ENCODE assay signal across 20 mouse cellular contexts in the genomic region with DNA sequence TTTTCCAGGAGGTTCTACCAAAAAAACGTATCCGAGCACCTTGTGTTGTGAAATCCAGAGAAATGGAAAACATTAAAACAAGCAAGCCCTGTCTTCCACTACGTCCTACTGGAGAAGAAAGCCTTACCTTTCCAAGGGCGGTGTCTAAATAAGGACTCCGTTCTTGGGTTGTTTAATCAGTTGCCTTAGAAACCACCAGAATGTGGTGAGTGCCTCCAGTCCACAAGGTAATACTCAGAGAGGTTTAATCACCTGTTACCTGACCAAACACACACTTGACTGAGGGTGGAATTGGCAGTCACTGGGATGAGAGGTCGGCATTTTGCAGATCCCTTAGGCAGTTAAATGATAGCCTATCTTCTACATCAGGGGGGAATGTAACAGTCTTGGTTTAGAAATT.
DNase-seq lines count a peak whose midpoint lies in the region; ATAC-seq and TF ChIP-seq lines count a peak whose summit lies in the region.
"Had no signal": no experiment of that assay in that cellular context is flagged by ENCODE, and none has a peak within 500 bp of the region (broad histone marks: within the 10 kb centered on the region; RNA-seq: fewer than 3 reads in every experiment).

No protein-coding gene starts in this region.

- no peak for TF ChIP-seq EP300 in MEL (IDR thresholded peaks at IDR 0.05; ENCODE audit: low read depth in 1 of 2, low read length in 2 of 2)

- no peak for TF ChIP-seq RAD21 in MEL (IDR thresholded peaks at IDR 0.05; ENCODE audit: low read depth, low read length)

- no peak for TF ChIP-seq POLR2A in MEL (IDR thresholded peaks at IDR 0.05; ENCODE audit: control insufficient read depth in 1 of 2, insufficient read depth in 1 of 2, low read depth in 1 of 2, low read length in 2 of 2, poor library complexity in 1 of 2)

- peak overlapping the region; percentile 66 for H3K9ac ChIP-seq in MEL (ENCODE audit: control insufficient read depth, low read depth, low read length, poor library complexity, severe bottlenecking)
- H3K9ac ChIP-seq in lung, embryonic 14.5 days: no peak overlapping the region
- no peak overlapping the region for H3K9ac ChIP-seq in stomach, embryonic 14.5 days (replicated peaks; ENCODE audit: low read depth, low read length)
- H3K9ac ChIP-seq in midbrain, embryonic 11.5 days (ENCODE audit: low read length): no peak overlapping the region
- H3K9ac ChIP-seq: heart, embryonic 13.5 days; kidney, embryonic 15.5 days; liver, postnatal 0 days; midbrain, embryonic 12.5 days; neural tube, embryonic 15.5 days had no signal

- no peak overlapping the region for H3K27ac ChIP-seq in MEL (ENCODE audit: control insufficient read depth, low read depth, low read length)
- 0 out of 2 replicates have a peak overlapping the region, but pooled peaks have one; percentile 1 for H3K27ac ChIP-seq in lung, embryonic 14.5 days (ENCODE audit: low read depth)
- H3K27ac ChIP-seq in stomach, embryonic 14.5 days (ENCODE audit: low read length): no peak overlapping the region
- H3K27ac ChIP-seq in midbrain, embryonic 11.5 days (ENCODE audit: low read depth, low read length): no peak overlapping the region
- H3K27ac ChIP-seq: heart, embryonic 13.5 days; kidney, embryonic 15.5 days; midbrain, embryonic 12.5 days; neural tube, embryonic 15.5 days had no signal

- no peaks in the 10 kb centered on the region for H3K4me1 ChIP-seq in MEL (ENCODE audit: control insufficient read depth in 1 of 2, insufficient read depth in 2 of 2, low read length in 2 of 2)
- no peaks in the 10 kb centered on the region for H3K4me1 ChIP-seq in lung, embryonic 14.5 days (ENCODE audit: insufficient read depth)
- no peaks in the 10 kb centered on the region for H3K4me1 ChIP-seq in stomach, embryonic 14.5 days (ENCODE audit: control insufficient read depth, insufficient read depth, low read length)
- H3K4me1 ChIP-seq in midbrain, embryonic 11.5 days (ENCODE audit: control insufficient read depth, insufficient read depth, low read length): no peaks in the 10 kb centered on the region
- H3K4me1 ChIP-seq: midbrain, embryonic 12.5 days; neural tube, embryonic 15.5 days had no signal

- H3K79me2 ChIP-seq in MEL (ENCODE audit: control insufficient read depth, insufficient read depth, low read length, poor library complexity): no peaks in the 10 kb centered on the region

- H3K4me3 ChIP-seq in MEL (ENCODE audit: control insufficient read depth in 1 of 2, insufficient read depth in 1 of 2, low read depth in 2 of 2, low read length in 2 of 2): peak overlapping the region; percentile 80 to 89
- no peak overlapping the region for H3K4me3 ChIP-seq in lung, embryonic 14.5 days (ENCODE audit: low read depth, low read length)
- H3K4me3 ChIP-seq in stomach, embryonic 14.5 days (ENCODE audit: low read depth, low read length): no peak overlapping the region
- H3K4me3 ChIP-seq in midbrain, embryonic 11.5 days (ENCODE audit: low read depth, low read length): no peak overlapping the region
- H3K4me3 ChIP-seq: erythroblast, embryonic 14.5 days; heart, embryonic 13.5 days; kidney, embryonic 15.5 days; midbrain, embryonic 12.5 days; neural tube, embryonic 15.5 days had no signal

- peaks cover 0 to 2% of the 10 kb centered on the region in 2 experiments; a peak in 1 of 4 replicates for H3K36me3 ChIP-seq in MEL (ENCODE audit: control insufficient read depth in 1 of 2, insufficient read depth in 2 of 2, low read length in 2 of 2)
- H3K36me3 ChIP-seq in lung, embryonic 14.5 days (ENCODE audit: insufficient read depth): no peaks in the 10 kb centered on the region
- H3K36me3 ChIP-seq in stomach, embryonic 14.5 days (ENCODE audit: control insufficient read depth, insufficient read depth, low read length): no peaks in the 10 kb centered on the region
- H3K36me3 ChIP-seq in midbrain, embryonic 11.5 days (ENCODE audit: control insufficient read depth, insufficient read depth, low read length): no peaks in the 10 kb centered on the region
- H3K36me3 ChIP-seq: heart, embryonic 13.5 days; kidney, embryonic 15.5 days; midbrain, embryonic 12.5 days; neural tube, embryonic 15.5 days had no signal

- 68% methylated on average over 6 of the region's 6 CpGs for WGBS in lung, embryonic 14.5 days
- 64% methylated on average over 6 of the region's 6 CpGs for WGBS in stomach, embryonic 14.5 days
- 86% methylated on average over 6 of the region's 6 CpGs for WGBS in midbrain, embryonic 11.5 days

- TF ChIP-seq CTCF in MEL (IDR thresholded peaks at IDR 0.05 in 2 of 3, conservative IDR thresholded peaks at IDR 0.05 in 1 of 3; ENCODE audit: control insufficient read depth in 1 of 3, insufficient read depth in 1 of 3, low read depth in 2 of 3, low read length in 3 of 3, poor library complexity in 1 of 3, severe bottlenecking in 1 of 3): no peak
- no peak for TF ChIP-seq CTCF in lung, embryonic 14.5 days (IDR thresholded peaks at IDR 0.05; ENCODE audit: low read depth)

- peak; percentile 53 for DNase-seq in heart, adult 11 months
- no peak for DNase-seq in heart, postnatal 14 days
- DNase-seq in MEL (ENCODE audit: low read depth, low spot score): peak; percentile 41
- DNase-seq in lung, embryonic 14.5 days: peak; percentile 61
- DNase-seq in midbrain, embryonic 11.5 days (ENCODE audit: low spot score, missing footprints): no peak
- DNase-seq in right cerebral cortex, postnatal 4 days: no peak
- DNase-seq in left cerebral cortex, postnatal 25 days (ENCODE audit: low spot score in 2 of 2): no peak
- DNase-seq: adrenal gland, adult 2 months; cerebellum, postnatal 10 days; embryo, embryonic 11 days; heart, postnatal 4 days; liver; liver, postnatal 0 days had no signal

- intact Hi-C loops in heart, postnatal 14 days (cut with DNase I): no loop called here
- intact Hi-C loops in left cerebral cortex, postnatal 25 days (cut with DNase I): no loop called here

- no peak overlapping the region; the same call in 1 of the 2 replicates for H3K4me2 ChIP-seq in lung, embryonic 14.5 days
- H3K4me2 ChIP-seq in stomach, embryonic 14.5 days (replicated peaks; ENCODE audit: low read depth, low read length): no peak overlapping the region
- H3K4me2 ChIP-seq in midbrain, embryonic 11.5 days: no peak overlapping the region
- H3K4me2 ChIP-seq: heart, embryonic 13.5 days; kidney, embryonic 15.5 days; midbrain, embryonic 12.5 days; neural tube, embryonic 15.5 days had no signal

- ATAC-seq in lung, embryonic 14.5 days (ENCODE audit: insufficient read depth): peak; percentile 90
- ATAC-seq in stomach, embryonic 14.5 days (ENCODE audit: insufficient number of reproducible peaks, insufficient read depth, low FRiP score, low read depth): peak; percentile 71
- ATAC-seq in midbrain, embryonic 11.5 days (ENCODE audit: low FRiP score): no peak
- ATAC-seq: forebrain, embryonic 16.5 days; liver, postnatal 0 days had no signal

- H3K9me3 ChIP-seq in MEL (replicated peaks; ENCODE audit: insufficient read depth, low read length): no peaks in the 10 kb centered on the region
- no peaks in the 10 kb centered on the region for H3K9me3 ChIP-seq in lung, embryonic 14.5 days (ENCODE audit: low read depth, low read length)
- no peaks in the 10 kb centered on the region for H3K9me3 ChIP-seq in stomach, embryonic 14.5 days (ENCODE audit: control insufficient read depth, low read depth, low read length)
- no peaks in the 10 kb centered on the region for H3K9me3 ChIP-seq in midbrain, embryonic 11.5 days (ENCODE audit: control insufficient read depth, low read length)
- H3K9me3 ChIP-seq: heart, embryonic 13.5 days; kidney, embryonic 15.5 days; midbrain, embryonic 12.5 days; neural tube, embryonic 15.5 days had no signal

- no peaks in the 10 kb centered on the region for H3K27me3 ChIP-seq in MEL (ENCODE audit: control insufficient read depth in 1 of 2, insufficient read depth in 2 of 2, low read length in 2 of 2)
- no peaks in the 10 kb centered on the region for H3K27me3 ChIP-seq in lung, embryonic 14.5 days (ENCODE audit: insufficient read depth, low read length)
- no peaks in the 10 kb centered on the region for H3K27me3 ChIP-seq in stomach, embryonic 14.5 days (ENCODE audit: control insufficient read depth, insufficient read depth, low read length)
- H3K27me3 ChIP-seq in midbrain, embryonic 11.5 days (ENCODE audit: control insufficient read depth, insufficient read depth, low read length): no peaks in the 10 kb centered on the region
- H3K27me3 ChIP-seq: heart, embryonic 13.5 days; kidney, embryonic 15.5 days; midbrain, embryonic 12.5 days; neural tube, embryonic 15.5 days had no signal

TF ChIP-seq in MEL, 35 proteins besides CTCF, POLR2A, EP300 and RAD21:
- TF ChIP-seq MYB (IDR thresholded peaks at IDR 0.05; ENCODE audit: low read depth, low read length) (no peak), MYC (IDR thresholded peaks at IDR 0.05; ENCODE audit: low read depth, low read length) (no peak), TCF12 (IDR thresholded peaks at IDR 0.05; ENCODE audit: low read depth, low read length) (no peak), CHD2 (IDR thresholded peaks at IDR 0.05; ENCODE audit: low read length) (no peak), MAFK (IDR thresholded peaks at IDR 0.05; ENCODE audit: borderline replicate concordance, low read depth, low read length) (no peak), MAX (IDR thresholded peaks at IDR 0.05; ENCODE audit: low read length) (no peak), GABPA (IDR thresholded peaks at IDR 0.05; ENCODE audit: low read depth, low read length) (no peak), ELF1 (IDR thresholded peaks at IDR 0.05; ENCODE audit: low read depth, low read length) (no peak), ZMIZ1 (IDR thresholded peaks at IDR 0.05; ENCODE audit: low read depth, low read length) (no peak), JUND (IDR thresholded peaks at IDR 0.05; ENCODE audit: low read depth, low read length) (no peak), USF1 (IDR thresholded peaks at IDR 0.05; ENCODE audit: low read depth, low read length) (no peak), NELFE (IDR thresholded peaks at IDR 0.05; ENCODE audit: low read depth, low read length) (no peak), CHD1 (IDR thresholded peaks at IDR 0.05; ENCODE audit: low read depth, low read length) (no peak), TAL1 (IDR thresholded peaks at IDR 0.05; ENCODE audit: low read length) (no peak), HCFC1 (IDR thresholded peaks at IDR 0.05; ENCODE audit: low read depth, low read length) (no peak), ETS1 (IDR thresholded peaks at IDR 0.05; ENCODE audit: low read depth, low read length) (no peak), KAT2A (conservative IDR thresholded peaks at IDR 0.05; ENCODE audit: low read depth, low read length) (no peak), ZNF384 (IDR thresholded peaks at IDR 0.05; ENCODE audit: low read depth, low read length) (no peak), POLR2AphosphoS5 (IDR thresholded peaks at IDR 0.05; ENCODE audit: borderline replicate concordance, low read depth, low read length) (no peak)

Comparison
In these comparisons a context has a peak if more than half of its experiments do, and no peak if none do; other contexts are left out.
1. DNase-seq: peak in heart, adult 11 months (single experiment), MEL (single experiment) and lung, embryonic 14.5 days (single experiment); none in heart, postnatal 14 days (0 of 2), midbrain, embryonic 11.5 days (single experiment), right cerebral cortex, postnatal 4 days (single experiment) and left cerebral cortex, postnatal 25 days (0 of 2).
2. H3K4me3 ChIP-seq: peak in MEL (2 of 2); none in lung, embryonic 14.5 days (single experiment), stomach, embryonic 14.5 days (single experiment) and midbrain, embryonic 11.5 days (single experiment).